Mouse (Mus musculus) ovary, postnatal 10 days (tissue): Measurements from ENCODE around the gene Gng3.
A peak's percentile ranks its signal among the peaks of the same experiment; 100 is the strongest.
"Not testable (repeated sequence)": the region's sequence is repeated elsewhere in the genome, so short reads cannot be mapped to it uniquely, and the experiment has no call there.

ENCODE experiments used
- DNase-seq: peaks from one replicate; pipeline ENCODE4 v3.0.0; 2022; ENCODE audit warnings: low spot score

The Gng3 gene

GRCm38 (mm10) chr19:8844371-8845129, 5.6 kb upstream of the Gng3 start:
- peak; percentile 55 for DNase-seq

DNA sequence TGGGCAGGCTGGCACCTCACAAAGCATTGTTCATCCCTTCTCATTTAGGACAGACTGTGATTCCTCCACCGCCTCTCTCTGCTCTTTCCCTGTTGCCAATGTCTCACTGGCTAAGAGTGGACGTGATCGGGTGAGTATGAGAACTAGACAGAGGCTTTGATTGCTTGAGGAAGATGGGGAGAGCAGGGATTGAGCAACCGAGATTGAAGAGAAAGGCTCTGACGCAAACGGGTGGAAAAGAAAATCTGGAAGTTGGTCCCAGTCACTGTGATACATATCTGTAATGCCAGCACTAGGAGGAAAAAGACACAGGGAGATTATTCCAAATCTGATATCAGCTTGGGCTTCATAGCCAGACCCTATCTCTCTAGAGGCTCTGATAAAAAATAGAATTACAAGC, 4.0 kb upstream of the Gng3 start:
- DNase-seq: no peak

DNA sequence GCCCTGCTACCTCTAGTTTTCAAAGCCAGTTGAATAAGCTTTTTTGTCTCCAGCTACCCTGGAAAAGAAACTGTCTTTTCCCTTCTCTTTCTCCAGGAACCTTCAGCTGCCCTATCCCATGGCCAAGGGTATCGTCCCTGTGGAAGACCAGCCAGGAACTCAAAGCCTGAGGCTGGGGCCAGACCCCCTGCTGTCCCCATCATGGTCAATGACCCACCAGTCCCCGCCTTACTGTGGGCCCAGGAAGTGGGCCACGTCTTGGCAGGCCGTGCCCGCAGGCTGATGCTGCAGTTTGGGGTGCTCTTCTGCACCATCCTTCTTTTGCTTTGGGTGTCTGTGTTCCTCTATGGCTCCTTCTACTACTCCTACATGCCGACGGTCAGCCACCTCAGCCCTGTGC, 2.0 kb upstream of the Gng3 start:
- DNase-seq: no peak

DNA sequence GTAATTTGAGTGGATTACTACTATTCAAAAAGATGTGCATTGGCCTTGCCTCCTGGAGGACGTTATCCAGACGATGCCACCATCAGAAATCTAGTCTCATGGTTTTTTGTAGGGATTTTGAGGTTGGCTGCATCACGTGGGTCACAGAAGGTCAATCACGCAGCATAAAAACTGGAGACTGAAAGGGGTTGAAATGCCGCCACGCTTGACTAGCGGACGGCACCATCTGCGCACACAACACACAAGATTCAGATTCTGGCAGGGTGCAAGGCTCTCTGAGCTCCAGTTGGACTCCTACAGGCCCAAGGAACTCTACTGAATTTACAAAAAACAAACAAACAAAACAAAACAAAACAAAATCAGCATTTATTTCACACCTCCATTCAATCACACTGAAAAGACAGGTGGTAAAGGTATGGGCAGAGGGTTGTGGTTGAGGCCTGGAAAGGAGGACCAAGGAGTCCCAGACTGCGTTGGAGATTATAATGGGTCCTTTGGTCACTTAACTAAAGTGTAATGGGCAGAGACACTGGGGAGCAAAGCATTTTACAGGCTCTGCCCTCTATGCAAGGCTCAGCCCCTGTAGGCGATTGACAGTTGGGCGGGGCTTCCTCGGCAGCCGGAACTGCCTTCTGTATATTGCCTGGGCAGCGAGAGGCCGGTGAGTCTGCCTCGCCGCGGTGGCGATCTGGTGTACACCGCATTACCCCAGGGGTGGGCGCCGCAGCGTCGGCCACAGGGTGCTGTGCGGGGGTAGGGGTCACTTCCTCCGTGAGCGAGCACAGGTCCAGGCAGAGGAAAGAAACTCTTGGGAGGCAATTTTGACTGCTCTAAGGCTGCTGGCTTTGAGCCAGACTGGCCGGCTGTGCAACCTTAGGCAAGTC, 1.2 kb upstream of the Gng3 start:
- no peak for DNase-seq

DNA sequence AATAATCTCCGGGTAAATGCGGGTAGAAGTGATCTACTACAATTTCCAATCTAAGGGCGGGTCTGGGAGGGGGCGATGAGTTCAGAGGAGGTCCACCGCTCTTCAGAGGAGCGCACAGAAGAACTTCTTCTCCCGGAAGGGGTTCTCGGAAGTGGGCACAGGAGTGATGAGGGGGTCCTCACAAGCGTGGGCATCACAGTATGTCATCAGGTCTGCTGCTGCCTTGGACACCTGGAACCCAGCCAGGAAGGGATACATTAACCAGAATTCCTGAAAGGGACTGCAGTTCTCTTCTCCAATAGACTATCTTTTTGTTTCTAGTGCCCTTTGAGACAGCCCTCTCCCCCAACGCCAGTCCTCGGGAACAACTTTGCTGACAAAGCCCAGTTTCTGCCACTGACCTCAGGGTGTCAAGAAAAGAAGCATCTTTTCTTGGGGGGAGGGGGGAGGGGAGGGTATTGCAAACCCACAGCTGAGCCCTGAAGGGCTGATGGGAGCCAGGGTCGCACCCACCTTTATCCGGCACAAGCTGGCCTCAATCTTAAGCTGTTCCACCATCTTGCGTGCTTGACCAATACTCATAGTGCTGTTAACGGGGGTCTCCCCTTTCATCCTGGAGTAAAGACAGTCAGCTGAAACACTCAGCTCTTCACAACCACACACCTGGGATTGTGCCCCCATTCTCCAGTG, 808 bp downstream of the Gng3 start:
- DNase-seq: no peak

DNA sequence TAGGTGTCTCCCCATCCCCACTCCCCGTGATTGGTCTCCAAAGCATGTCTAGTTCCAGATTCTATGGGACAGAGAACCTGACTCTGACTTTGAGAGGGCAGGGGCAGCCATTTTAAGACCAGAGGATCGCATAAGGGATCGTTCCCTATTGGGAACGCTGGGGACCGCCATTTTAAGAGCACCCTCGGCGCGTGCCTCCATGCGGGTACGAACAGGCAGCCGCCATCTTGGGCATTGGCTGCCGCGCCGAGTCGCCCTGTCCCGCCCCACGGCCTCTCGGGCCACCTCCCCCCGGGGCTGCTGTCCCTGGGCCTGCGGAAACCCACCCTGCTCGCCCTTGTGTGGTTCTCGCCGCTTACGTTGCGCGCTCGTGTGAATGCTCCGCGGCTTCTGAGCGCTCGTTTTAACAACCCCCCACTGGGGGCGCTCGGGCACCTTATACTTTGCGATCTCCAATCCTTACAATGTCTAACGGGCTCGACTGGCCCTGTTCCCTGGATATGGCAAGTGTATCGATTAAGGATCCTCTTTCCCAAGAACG, 1.7 kb downstream of the Gng3 start, which contains the start of gene Bscl2:
Gene Bscl2, plus strand, starts transcription at position 217 of the 541 bp plus-strand sequence.
- DNase-seq: peak; percentile 69

DNA sequence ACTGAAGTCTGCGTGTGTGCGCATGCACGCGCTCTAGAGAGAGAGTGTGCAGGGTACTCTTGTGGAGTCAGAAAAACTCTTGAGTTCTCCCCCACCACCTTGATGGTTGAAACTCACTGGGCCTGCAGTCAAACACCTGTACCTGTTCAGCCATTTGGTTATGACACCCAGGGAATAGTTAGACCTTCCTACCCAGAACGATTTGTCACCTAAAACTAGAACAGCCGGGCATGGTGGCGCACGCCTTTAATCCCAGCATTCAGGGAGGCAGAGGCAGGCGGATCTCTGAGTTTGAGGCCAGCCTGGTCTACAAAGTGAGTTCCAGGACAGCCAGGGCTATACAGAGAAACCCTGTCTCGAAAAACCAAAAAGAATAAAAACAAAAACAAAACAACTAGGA, 2.7 kb downstream of the Gng3 start:
- not testable (repeated sequence) for DNase-seq

GRCm38 (mm10) chr19:8832971-8833370, 6.0 kb downstream of the Gng3 start:
- no peak for DNase-seq

DNA sequence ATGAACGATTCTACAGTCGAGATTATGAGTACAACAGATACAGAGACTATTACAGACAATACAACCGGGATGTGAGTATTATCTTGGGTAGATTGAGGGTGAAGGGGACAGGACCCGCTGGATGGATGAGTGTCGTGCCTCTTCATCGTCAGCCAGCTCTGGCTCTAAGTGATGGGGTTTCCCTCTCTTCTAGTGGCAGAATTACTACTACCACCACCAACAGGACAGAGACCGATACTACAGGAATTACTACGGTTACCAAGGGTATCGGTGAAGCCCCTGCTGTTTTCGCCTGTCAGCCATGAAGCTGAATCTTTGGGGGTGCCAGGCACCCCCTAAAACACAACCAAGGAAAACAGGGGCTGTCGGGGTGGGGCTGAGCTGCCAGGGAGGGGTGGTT, 7.7 kb downstream of the Gng3 start:
- DNase-seq: no peak

- no peak for DNase-seq
Measured at GRCm38 (mm10) chr19:8830664-8831063, 8.3 kb downstream of the Gng3 start.

- DNase-seq: no peak
Measured at GRCm38 (mm10) chr19:8829660-8830059, 9.3 kb downstream of the Gng3 start, which contains the start of gene AC129217.1. TSS of gene AC129217.1 (plus strand) at chr19:8829773.

- no peak for DNase-seq
Measured at GRCm38 (mm10) chr19:8822696-8823095, 16.3 kb downstream of the Gng3 start.

DNA sequence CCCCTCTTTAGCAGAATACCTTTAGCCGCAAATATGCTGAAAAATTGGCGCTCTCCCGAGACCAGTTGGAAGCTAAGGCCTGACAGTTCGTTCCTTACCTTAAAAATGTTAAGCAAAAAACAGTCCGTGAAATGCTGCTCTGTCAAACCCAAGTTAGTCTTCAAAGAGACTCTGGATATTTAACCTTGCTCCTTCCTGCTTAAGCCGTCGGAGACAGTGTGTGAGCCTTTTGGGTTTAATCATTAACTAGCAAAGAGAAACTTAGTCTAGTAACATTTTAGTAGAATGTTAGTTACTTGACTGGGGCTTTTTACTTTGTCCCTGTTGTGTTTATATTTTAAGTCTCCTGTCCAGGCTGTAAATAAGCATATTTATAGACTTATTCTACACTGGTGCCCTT, 17.8 kb downstream of the Gng3 start:
- DNase-seq: no peak

DNA sequence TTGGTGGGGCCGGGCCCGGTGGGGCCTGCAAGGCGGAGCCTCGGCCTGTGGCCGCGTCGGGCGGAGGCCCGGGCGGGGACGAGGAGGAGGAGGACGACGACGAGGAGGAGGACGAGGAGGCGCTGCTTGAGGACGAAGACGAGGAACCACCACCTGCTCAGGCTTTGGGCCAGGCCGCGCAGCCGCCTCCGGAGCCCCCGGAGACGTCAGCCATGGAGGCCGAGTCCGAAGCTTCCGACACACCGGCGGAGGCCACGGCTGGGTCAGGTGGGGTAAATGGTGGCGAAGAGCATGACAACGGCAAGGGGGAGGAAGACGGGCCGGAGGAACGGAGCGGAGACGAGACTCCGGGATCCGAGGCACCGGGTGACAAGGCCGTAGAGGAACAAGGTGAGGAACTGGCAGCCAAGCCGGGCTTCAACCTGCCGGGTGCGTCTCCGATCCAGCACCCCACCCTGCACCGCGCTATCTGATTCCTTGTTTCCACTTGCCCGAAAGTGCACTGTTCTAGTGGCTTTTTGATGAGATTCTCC, 18.5 kb downstream of the Gng3 start:
- no peak for DNase-seq

- DNase-seq: peak; percentile 97
Measured at GRCm38 (mm10) chr19:8819596-8820423, 19.2 kb downstream of the Gng3 start, which contains the start of gene Hnrnpul2. TSS of gene Hnrnpul2 (plus strand) at chr19:8820010.

- DNase-seq: peak; percentile 81
Measured at GRCm38 (mm10) chr19:8818801-8819595, 20.0 kb downstream of the Gng3 start, which contains the start of gene Ttc9c. TSS of gene Ttc9c (minus strand) at chr19:8819333.

DNA sequence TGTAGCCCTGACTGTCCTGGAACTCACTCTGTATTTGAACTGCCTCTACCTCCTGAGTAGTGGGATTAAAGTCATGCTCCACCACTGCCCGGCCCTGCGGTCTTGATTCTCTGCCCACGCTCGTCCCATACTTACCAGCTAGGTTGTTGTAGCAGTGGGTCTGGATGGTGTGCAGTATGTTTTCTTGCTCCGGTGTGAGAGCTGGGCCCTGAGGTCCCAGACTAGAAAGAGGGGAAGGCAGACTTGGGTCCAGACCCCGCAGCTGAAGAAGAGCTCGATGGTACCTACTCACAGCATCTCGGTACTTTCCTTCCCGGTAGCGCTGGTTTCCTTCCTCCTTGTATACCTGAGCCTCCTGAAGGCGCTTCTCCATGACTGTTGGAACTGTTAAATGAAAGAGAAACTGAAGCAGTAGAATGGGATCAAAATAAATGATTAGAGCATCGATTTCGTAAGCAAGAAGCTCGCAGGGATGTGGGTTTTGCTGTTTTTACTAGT, 20.6 kb downstream of the Gng3 start:
- no peak for DNase-seq

- no peak for DNase-seq
Measured at GRCm38 (mm10) chr19:8817001-8817400, 22.0 kb downstream of the Gng3 start.

- no peak for DNase-seq
Measured at GRCm38 (mm10) chr19:8815812-8816211, 23.2 kb downstream of the Gng3 start.

DNA sequence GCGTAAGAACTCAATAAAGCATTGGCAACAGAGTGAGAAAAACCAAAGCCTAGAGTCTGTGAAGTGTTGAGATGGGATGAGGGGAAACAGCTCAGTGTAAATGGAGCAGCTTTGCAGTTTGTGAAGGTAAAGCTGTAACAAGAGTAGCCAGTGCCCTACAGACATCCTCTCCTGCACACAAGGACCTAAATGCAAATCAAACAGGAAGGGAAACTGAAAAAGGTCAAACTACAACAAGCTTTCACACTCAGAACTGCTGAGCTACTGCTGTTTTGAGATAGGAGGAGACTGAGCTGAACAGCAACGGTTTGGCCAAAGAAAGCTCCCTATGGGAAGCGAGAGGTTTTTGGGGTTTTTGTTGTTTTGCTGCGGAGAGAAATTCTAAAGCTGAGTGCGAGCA, 32.2 kb downstream of the Gng3 start:
- DNase-seq: no peak
